Mouse (Mus musculus) erythroblast, embryonic 14.5 days (primary cell): Measurements from ENCODE around the gene Pde8b.

Experiments used
- GATA1 ChIP-seq: IDR thresholded peaks from 2 replicates; pipeline ENCODE4 v1.6.1; 2012; ENCODE audit warnings: low read length, inconsistent platforms, mixed read lengths
- TAL1 ChIP-seq: IDR thresholded peaks from 3 replicates; pipeline ENCODE4 v1.6.1; 2012; ENCODE audit warnings: low read length, inconsistent platforms, mixed read lengths

DNA sequence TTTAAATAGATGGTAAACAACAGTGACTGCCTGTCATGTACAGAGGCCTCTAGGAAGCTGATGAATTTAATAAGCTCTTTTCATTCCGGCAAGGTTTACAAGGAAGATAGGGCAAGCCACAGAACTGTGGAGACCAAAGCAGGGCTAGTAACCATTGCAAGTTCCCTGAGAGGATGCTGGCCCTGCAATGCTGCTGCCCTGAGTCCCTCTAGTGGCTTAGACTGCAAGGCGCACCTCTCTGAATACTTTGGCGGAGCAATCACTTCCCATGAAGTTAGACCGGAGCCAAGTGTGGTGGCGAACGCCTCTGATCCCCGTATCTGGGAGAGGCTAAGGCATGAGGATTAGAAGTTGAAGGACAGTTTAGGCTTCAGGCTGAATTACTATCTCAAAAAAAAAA, 36.9 kb upstream of the Pde8b start:
- TF ChIP-seq GATA1: no peak
- TF ChIP-seq TAL1: no peak
